Mouse (Mus musculus): Measurements from ENCODE around the gene Cep128. TPM values are rescaled to one million over a fixed set of nuclear protein-coding genes. Genes with fewer than 3 reads are reported as not detected.

Gene Cep128
- 7.4 and 8.9 TPM in 2 replicates for polyA plus RNA-seq (2014; fragmentation: Nextera tagmentation; extraction: Ambion mirVana)

GRCm38 (mm10) chr12:91384281-91385017 lies at the start of gene Cep128, which contains the start of gene Tshr:
Gene Cep128 (minus strand): TSS chr12:91384409.
Gene Tshr (plus strand): TSS chr12:91384563.
- ATAC-seq (ENCODE audit: insufficient number of reproducible peaks, insufficient read depth, low FRiP score, low read depth), result peak; percentile 100
- no peaks in the 10 kb centered on the region for H3K27me3 ChIP-seq (ENCODE audit: control insufficient read depth, insufficient read depth, low read length)
- peak within 1 kb of the TSS; percentile 60 to 77 for H3K4me3 ChIP-seq (ENCODE audit: control insufficient read depth in 1 of 2, insufficient read depth in 1 of 2, low read depth in 1 of 2, low read length in 2 of 2)
- no peak within 1 kb of the TSS for H3K27ac ChIP-seq (replicated peaks in 1 of 2; ENCODE audit: control insufficient read depth in 1 of 2, insufficient read depth in 1 of 2, low read depth in 2 of 2, low read length in 2 of 2)
- H3K9me3 ChIP-seq (ENCODE audit: control insufficient read depth, low read length), result no peaks in the 10 kb centered on the region
- no peaks in the 10 kb centered on the region for H3K36me3 ChIP-seq (ENCODE audit: control insufficient read depth, insufficient read depth, low read length)
- peaks cover 0 to 5% of the 10 kb centered on the region in 2 experiments; a peak in 2 of 4 replicates for H3K4me1 ChIP-seq (ENCODE audit: control insufficient read depth in 2 of 2, insufficient read depth in 2 of 2, low read length in 2 of 2)
- H3K4me2 ChIP-seq (ENCODE audit: low read length), result peak within 1 kb of the TSS; percentile 80
- under 1% methylated on average over 27 of the region's 27 CpGs for WGBS
- H3K9ac ChIP-seq (ENCODE audit: low read length), result peak within 1 kb of the TSS; percentile 63

DNA sequence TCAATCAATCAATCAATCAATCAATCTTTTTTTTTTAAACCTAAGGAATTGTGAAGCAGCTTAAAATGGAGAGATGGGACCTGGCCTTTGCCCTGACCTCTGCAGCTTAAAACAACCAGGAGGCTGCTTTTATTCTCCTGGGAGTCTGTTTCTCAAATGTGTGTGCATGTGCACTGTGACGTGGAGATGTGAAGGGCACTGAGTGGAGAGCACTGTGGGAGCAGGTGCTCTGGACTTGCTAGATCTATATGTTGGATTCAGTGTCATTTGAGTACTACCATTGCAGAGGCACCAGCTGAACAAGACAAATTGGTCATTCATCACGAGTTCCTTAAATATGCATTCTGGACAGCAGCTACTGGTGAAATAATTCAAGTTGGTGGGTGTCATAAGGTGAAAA lies 42.9 kb upstream of the Cep128 start:
- H3K27me3 ChIP-seq (ENCODE audit: control insufficient read depth, insufficient read depth, low read length), result no peaks in the 10 kb centered on the region
- H3K4me3 ChIP-seq (ENCODE audit: control insufficient read depth in 1 of 2, insufficient read depth in 1 of 2, low read depth in 1 of 2, low read length in 2 of 2), result no peak overlapping the region
- WGBS, result 73% methylated on average over 2 of the region's 2 CpGs
- no peaks in the 10 kb centered on the region for H3K4me1 ChIP-seq (ENCODE audit: control insufficient read depth in 2 of 2, insufficient read depth in 2 of 2, low read length in 2 of 2)
- no peaks in the 10 kb centered on the region for H3K9me3 ChIP-seq (ENCODE audit: control insufficient read depth, low read length)
- H3K36me3 ChIP-seq (ENCODE audit: control insufficient read depth, insufficient read depth, low read length), result no peaks in the 10 kb centered on the region
- ATAC-seq (ENCODE audit: insufficient number of reproducible peaks, insufficient read depth, low FRiP score, low read depth), result no peak
- no peak overlapping the region for H3K27ac ChIP-seq (replicated peaks in 1 of 2; ENCODE audit: control insufficient read depth in 1 of 2, insufficient read depth in 1 of 2, low read depth in 2 of 2, low read length in 2 of 2)
- no peak overlapping the region for H3K9ac ChIP-seq (ENCODE audit: low read length)
- H3K4me2 ChIP-seq (ENCODE audit: low read length), result no peak overlapping the region

DNA sequence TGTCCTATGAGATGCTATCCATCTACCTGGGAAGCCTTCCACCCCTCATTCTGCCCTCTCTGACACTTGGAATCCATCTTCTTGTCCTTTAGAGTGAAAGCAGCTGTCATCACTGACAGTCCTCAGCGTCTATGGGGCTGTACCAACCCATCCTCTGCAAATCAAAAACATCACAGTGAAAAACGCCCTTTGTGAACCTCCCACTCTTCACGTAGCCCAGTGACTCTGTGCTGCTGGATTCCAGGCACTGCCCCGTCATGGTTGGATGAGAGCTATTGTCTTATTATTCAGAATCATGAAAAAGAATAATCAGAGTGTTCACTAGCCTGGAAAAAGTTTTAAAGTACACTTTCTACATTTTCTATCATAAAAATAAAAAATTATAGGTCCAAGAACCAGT lies 42.3 kb upstream of the Cep128 start:
- H3K9me3 ChIP-seq (ENCODE audit: control insufficient read depth, low read length), result no peaks in the 10 kb centered on the region
- H3K9ac ChIP-seq (ENCODE audit: low read length), result no peak overlapping the region
- H3K27ac ChIP-seq (replicated peaks in 1 of 2; ENCODE audit: control insufficient read depth in 1 of 2, insufficient read depth in 1 of 2, low read depth in 2 of 2, low read length in 2 of 2), result no peak overlapping the region
- no peaks in the 10 kb centered on the region for H3K36me3 ChIP-seq (ENCODE audit: control insufficient read depth, insufficient read depth, low read length)
- H3K27me3 ChIP-seq (ENCODE audit: control insufficient read depth, insufficient read depth, low read length), result no peaks in the 10 kb centered on the region
- 48% methylated on average over 4 of the region's 4 CpGs for WGBS
- no peaks in the 10 kb centered on the region; a peak in 1 of 4 replicates for H3K4me1 ChIP-seq (ENCODE audit: control insufficient read depth in 2 of 2, insufficient read depth in 2 of 2, low read length in 2 of 2)
- H3K4me2 ChIP-seq (ENCODE audit: low read length), result no peak overlapping the region
- ATAC-seq (ENCODE audit: insufficient number of reproducible peaks, insufficient read depth, low FRiP score, low read depth), result no peak
- no peak overlapping the region for H3K4me3 ChIP-seq (ENCODE audit: control insufficient read depth in 1 of 2, insufficient read depth in 1 of 2, low read depth in 1 of 2, low read length in 2 of 2)

GRCm38 (mm10) chr12:91423125-91423820 lies 39.1 kb upstream of the Cep128 start:
- H3K27ac ChIP-seq (replicated peaks in 1 of 2; ENCODE audit: control insufficient read depth in 1 of 2, insufficient read depth in 1 of 2, low read depth in 2 of 2, low read length in 2 of 2), result no peak overlapping the region
- H3K27me3 ChIP-seq (ENCODE audit: control insufficient read depth, insufficient read depth, low read length), result no peaks in the 10 kb centered on the region
- H3K9ac ChIP-seq (ENCODE audit: low read length), result no peak overlapping the region
- WGBS, result 69% methylated on average over 11 of the region's 11 CpGs
- no peaks in the 10 kb centered on the region; a peak in 1 of 4 replicates for H3K4me1 ChIP-seq (ENCODE audit: control insufficient read depth in 2 of 2, insufficient read depth in 2 of 2, low read length in 2 of 2)
- H3K4me3 ChIP-seq (ENCODE audit: control insufficient read depth in 1 of 2, insufficient read depth in 1 of 2, low read depth in 1 of 2, low read length in 2 of 2), result no peak overlapping the region
- no peak for ATAC-seq (ENCODE audit: insufficient number of reproducible peaks, insufficient read depth, low FRiP score, low read depth)
- H3K9me3 ChIP-seq (ENCODE audit: control insufficient read depth, low read length), result no peaks in the 10 kb centered on the region
- H3K4me2 ChIP-seq (ENCODE audit: low read length), result no peak overlapping the region
- H3K36me3 ChIP-seq (ENCODE audit: control insufficient read depth, insufficient read depth, low read length), result no peaks in the 10 kb centered on the region

DNA sequence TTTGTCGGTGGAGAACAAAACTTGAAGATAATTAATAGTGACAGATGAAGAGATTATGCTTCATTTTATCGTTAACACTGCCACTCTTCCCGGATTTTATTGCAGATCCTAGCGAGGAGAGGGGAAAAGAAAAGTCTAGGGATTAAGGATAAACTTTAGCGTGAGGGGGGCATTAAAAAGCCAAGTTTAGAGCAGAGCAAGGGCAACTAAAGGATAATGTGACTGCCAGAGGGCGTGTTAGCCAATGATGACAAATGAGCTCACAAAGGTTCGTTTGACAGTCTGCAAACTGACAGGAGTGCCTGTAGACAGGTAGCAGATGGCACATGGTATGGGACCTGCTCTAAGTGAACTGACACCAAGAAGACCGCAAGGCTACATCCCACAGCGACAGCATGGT lies 37.1 kb upstream of the Cep128 start:
- no peaks in the 10 kb centered on the region for H3K9me3 ChIP-seq (ENCODE audit: control insufficient read depth, low read length)
- no peaks in the 10 kb centered on the region; a peak in 1 of 4 replicates for H3K4me1 ChIP-seq (ENCODE audit: control insufficient read depth in 2 of 2, insufficient read depth in 2 of 2, low read length in 2 of 2)
- no peak overlapping the region for H3K9ac ChIP-seq (ENCODE audit: low read length)
- H3K4me2 ChIP-seq (ENCODE audit: low read length), result no peak overlapping the region
- ATAC-seq (ENCODE audit: insufficient number of reproducible peaks, insufficient read depth, low FRiP score, low read depth), result no peak
- H3K4me3 ChIP-seq (ENCODE audit: control insufficient read depth in 1 of 2, insufficient read depth in 1 of 2, low read depth in 1 of 2, low read length in 2 of 2), result no peak overlapping the region
- H3K27me3 ChIP-seq (ENCODE audit: control insufficient read depth, insufficient read depth, low read length), result no peaks in the 10 kb centered on the region
- no peaks in the 10 kb centered on the region for H3K36me3 ChIP-seq (ENCODE audit: control insufficient read depth, insufficient read depth, low read length)
- WGBS, result 55% methylated on average over 9 of the region's 9 CpGs
- H3K27ac ChIP-seq (replicated peaks in 1 of 2; ENCODE audit: control insufficient read depth in 1 of 2, insufficient read depth in 1 of 2, low read depth in 2 of 2, low read length in 2 of 2), result no peak overlapping the region

DNA sequence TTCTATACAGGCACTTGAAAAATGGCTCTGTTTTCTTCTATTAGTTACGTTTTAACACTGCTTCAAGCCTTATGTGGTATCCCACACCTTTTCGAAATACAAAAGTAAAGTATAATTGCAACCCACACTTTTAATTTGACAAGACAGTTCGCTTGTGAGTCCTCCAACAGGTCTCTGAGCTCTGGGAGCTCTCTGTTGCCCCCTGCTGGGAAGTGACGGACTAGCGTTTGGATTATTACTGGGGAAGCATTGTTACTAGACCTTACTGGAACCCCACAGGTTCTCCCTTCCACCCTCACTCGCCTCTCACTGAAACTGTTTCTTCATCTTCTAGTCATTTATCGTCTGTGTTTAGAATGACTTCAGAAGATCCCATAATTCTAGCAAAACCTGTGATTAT lies 34.6 kb upstream of the Cep128 start:
- 42% methylated on average over 7 of the region's 7 CpGs for WGBS
- Histone ChIP-seq H3K9me3 (ENCODE audit: control insufficient read depth, low read length) (no peaks in the 10 kb centered on the region), H3K4me2 (ENCODE audit: low read length) (no peak overlapping the region), H3K4me1 (ENCODE audit: control insufficient read depth in 2 of 2, insufficient read depth in 2 of 2, low read length in 2 of 2) (no peaks in the 10 kb centered on the region; a peak in 1 of 4 replicates), H3K9ac (ENCODE audit: low read length) (no peak overlapping the region), H3K27ac (replicated peaks in 1 of 2; ENCODE audit: control insufficient read depth in 1 of 2, insufficient read depth in 1 of 2, low read depth in 2 of 2, low read length in 2 of 2) (no peak overlapping the region), H3K36me3 (ENCODE audit: control insufficient read depth, insufficient read depth, low read length) (no peaks in the 10 kb centered on the region), H3K4me3 (ENCODE audit: control insufficient read depth in 1 of 2, insufficient read depth in 1 of 2, low read depth in 1 of 2, low read length in 2 of 2) (no peak overlapping the region), H3K27me3 (ENCODE audit: control insufficient read depth, insufficient read depth, low read length) (no peaks in the 10 kb centered on the region)
- ATAC-seq (ENCODE audit: insufficient number of reproducible peaks, insufficient read depth, low FRiP score, low read depth), result no peak

DNA sequence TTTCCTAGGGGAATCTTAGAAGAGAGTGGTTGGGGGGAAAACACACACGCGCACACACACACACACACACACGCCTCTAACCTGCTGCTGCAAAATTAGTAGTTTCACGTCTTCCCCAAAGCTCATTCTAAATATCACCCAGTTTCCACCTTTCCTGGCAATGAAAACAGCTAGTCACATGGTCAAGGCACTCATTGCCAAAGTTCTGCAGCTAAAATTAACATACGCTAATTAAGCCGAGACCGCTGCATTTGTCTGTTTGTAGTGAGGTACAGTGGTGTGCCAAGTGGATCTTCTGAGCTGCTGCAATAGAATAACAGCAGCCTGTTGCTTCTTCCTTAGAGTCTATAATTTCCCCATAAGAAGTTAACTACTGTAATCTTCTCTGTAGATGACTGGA lies 32.6 kb upstream of the Cep128 start:
- H3K4me1 ChIP-seq (ENCODE audit: control insufficient read depth in 2 of 2, insufficient read depth in 2 of 2, low read length in 2 of 2), result no peaks in the 10 kb centered on the region; a peak in 1 of 4 replicates
- H3K27ac ChIP-seq (replicated peaks in 1 of 2; ENCODE audit: control insufficient read depth in 1 of 2, insufficient read depth in 1 of 2, low read depth in 2 of 2, low read length in 2 of 2), result no peak overlapping the region
- no peak overlapping the region for H3K4me3 ChIP-seq (ENCODE audit: control insufficient read depth in 1 of 2, insufficient read depth in 1 of 2, low read depth in 1 of 2, low read length in 2 of 2)
- no peaks in the 10 kb centered on the region for H3K27me3 ChIP-seq (ENCODE audit: control insufficient read depth, insufficient read depth, low read length)
- no peaks in the 10 kb centered on the region for H3K9me3 ChIP-seq (ENCODE audit: control insufficient read depth, low read length)
- no peak overlapping the region for H3K9ac ChIP-seq (ENCODE audit: low read length)
- H3K36me3 ChIP-seq (ENCODE audit: control insufficient read depth, insufficient read depth, low read length), result no peaks in the 10 kb centered on the region
- 87% methylated on average over 7 of the region's 7 CpGs for WGBS
- ATAC-seq (ENCODE audit: insufficient number of reproducible peaks, insufficient read depth, low FRiP score, low read depth), result no peak
- no peak overlapping the region for H3K4me2 ChIP-seq (ENCODE audit: low read length)

All from heart, embryonic 14.5 days (tissue).